Mouse (Mus musculus): ENCODE results near the gene Tm7sf3.

GRCm38 (mm10) chr6:146673696-146674095, 31.1 kb upstream of the Tm7sf3 start:
- no peak for TF ChIP-seq POLR2A (IDR thresholded peaks at IDR 0.05; ENCODE audit: low read depth, low read length)
- no peak for TF ChIP-seq CTCF (IDR thresholded peaks at IDR 0.05; ENCODE audit: borderline replicate concordance, insufficient read depth, low read length)

Measured in embryonic fibroblast, embryonic 13.5 days (primary cell).